Mouse (Mus musculus) gastrocnemius, postnatal 36 days (tissue): ENCODE measurements around the gene Smad3. TPM values are rescaled to one million over a fixed set of nuclear protein-coding genes. Genes with fewer than 3 reads are reported as not detected.

ENCODE experiments used
- DNase-seq, 2 experiments: peaks; one replicate each; pipeline ENCODE4 v3.0.0; 2022
- intact Hi-C: fragments of 180-260 bp; cut with DNase I; formaldehyde crosslinking; loops from one replicate; pipeline ENCODE4 v1.15.1; 2025
- total RNA-seq, 2 experiments: library from RNA; stranded (reverse); gene quantifications; 2 replicates each; pipeline ENCODE4 v1.2.3; 2021

Gene Smad3
- total RNA-seq, 2 experiments from 2014 or later = 46.3 to 56.9 TPM

GRCm38 (mm10) chr9:63649841-63650545 is 107.8 kb downstream of the Smad3 start:
- DNase-seq = no peak

GRCm38 (mm10) chr9:63648520-63648918 is 109.3 kb downstream of the Smad3 start:
- no peak for DNase-seq
- intact Hi-C loops = loop anchor here (5.0 kb wide), 1 partner anchor 194 kb away; no protein-coding TSS in a partner anchor

More at GRCm38 (mm10) chr9:63649841-63650545, 107.8 kb downstream of the Smad3 start:
- intact Hi-C loops = loop anchor here (2.0 to 5.0 kb wide), 3 partner anchors 17 to 192 kb away; no protein-coding TSS in a partner anchor

GRCm38 (mm10) chr9:63647581-63648519 is 109.9 kb downstream of the Smad3 start:
- DNase-seq = no peak
- intact Hi-C loops = loop anchor here (5.0 kb wide), 1 partner anchor 194 kb away; no protein-coding TSS in a partner anchor

- no peak for DNase-seq
- intact Hi-C loops = loop anchor here (5.0 kb wide), 1 partner anchor 197 kb away; no protein-coding TSS in a partner anchor
Measured at GRCm38 (mm10) chr9:63645084-63645483, 112.7 kb downstream of the Smad3 start.

GRCm38 (mm10) chr9:63644011-63644410 is 113.8 kb downstream of the Smad3 start:
- intact Hi-C loops = no loop called here
- peak in 1 of 2 experiments; percentile 1 for DNase-seq

- intact Hi-C loops = no loop called here
- DNase-seq = no peak
Measured at GRCm38 (mm10) chr9:63641983-63642646, 115.7 kb downstream of the Smad3 start.

GRCm38 (mm10) chr9:63636113-63636512 is 121.7 kb downstream of the Smad3 start:
- DNase-seq = no peak
- intact Hi-C loops = no loop called here

- intact Hi-C loops = loop anchor here (5.0 kb wide), 1 partner anchor 209 kb away; no protein-coding TSS in a partner anchor
- DNase-seq = no peak
Measured at GRCm38 (mm10) chr9:63633334-63633733, 124.5 kb downstream of the Smad3 start.

GRCm38 (mm10) chr9:63632924-63633323 is 124.9 kb downstream of the Smad3 start:
- intact Hi-C loops = loop anchor here (5.0 kb wide), 1 partner anchor 209 kb away; no protein-coding TSS in a partner anchor
- DNase-seq = no peak

- intact Hi-C loops = loop anchor here (5.0 kb wide), 1 partner anchor 210 kb away; no protein-coding TSS in a partner anchor
- no peak for DNase-seq
Measured at GRCm38 (mm10) chr9:63632045-63632444, 125.7 kb downstream of the Smad3 start.

GRCm38 (mm10) chr9:63625090-63625756 is 132.6 kb downstream of the Smad3 start:
- DNase-seq = no peak
- intact Hi-C loops = no loop called here

GRCm38 (mm10) chr9:63623895-63624569 is 133.8 kb downstream of the Smad3 start:
- intact Hi-C loops = no loop called here
- no peak for DNase-seq

GRCm38 (mm10) chr9:63617967-63618366 is 139.8 kb downstream of the Smad3 start:
- no peak for DNase-seq
- intact Hi-C loops = no loop called here

- DNase-seq = no peak
- intact Hi-C loops = no loop called here
Measured at GRCm38 (mm10) chr9:63614018-63614985, 143.5 kb downstream of the Smad3 start.

GRCm38 (mm10) chr9:63613569-63613968 is 144.2 kb downstream of the Smad3 start:
- no peak for DNase-seq
- intact Hi-C loops = no loop called here

GRCm38 (mm10) chr9:63612565-63613515 is 145.0 kb downstream of the Smad3 start:
- intact Hi-C loops = no loop called here
- DNase-seq = no peak

GRCm38 (mm10) chr9:63611967-63612366 is 145.8 kb downstream of the Smad3 start:
- no peak for DNase-seq
- intact Hi-C loops = no loop called here
